Mouse (Mus musculus): ENCODE data around the gene Prkag2. TPM values are rescaled to one million over a fixed set of nuclear protein-coding genes. Genes with fewer than 3 reads are reported as not detected.

Prkag2 gene
- polyA plus RNA-seq, 1 experiment from 2014 or later: 94.7 TPM

DNA sequence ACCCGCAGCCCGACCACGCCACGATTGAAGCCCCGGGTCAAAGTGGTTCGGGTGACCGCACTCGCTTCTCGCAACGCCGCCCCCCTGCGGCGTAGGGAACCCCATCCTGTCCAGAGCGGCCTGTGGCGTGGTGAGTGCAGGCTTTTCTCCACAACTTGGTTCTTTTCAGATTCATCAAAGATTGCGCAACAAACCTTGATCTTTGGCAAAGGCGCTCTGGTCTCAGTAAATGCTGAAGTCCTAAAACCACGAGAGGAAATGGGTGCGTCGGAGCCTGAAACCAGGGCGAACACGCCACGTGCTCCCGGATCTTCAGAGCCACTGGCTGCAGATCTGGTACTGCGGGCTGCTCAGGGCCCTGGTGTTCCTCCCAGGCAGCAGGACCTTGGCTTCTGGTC, 683 bp upstream of the Prkag2 start:
- 1% methylated on average over 25 of the region's 25 CpGs for WGBS
- H3K9ac ChIP-seq: peak overlapping the region; percentile 51
- no peaks in the 10 kb centered on the region for H3K36me3 ChIP-seq
- H3K27me3 ChIP-seq: peaks cover 45% of the 10 kb centered on the region
- ATAC-seq (ENCODE audit: low FRiP score, low read depth): peak; percentile 57
- peak overlapping the region; percentile 100 for H3K4me2 ChIP-seq
- H3K4me1 ChIP-seq (replicated peaks): peaks cover 30% of the 10 kb centered on the region
- no peak overlapping the region for H3K27ac ChIP-seq (replicated peaks)
- peak overlapping the region; percentile 60 for H3K4me3 ChIP-seq
- no peaks in the 10 kb centered on the region for H3K9me3 ChIP-seq

DNA sequence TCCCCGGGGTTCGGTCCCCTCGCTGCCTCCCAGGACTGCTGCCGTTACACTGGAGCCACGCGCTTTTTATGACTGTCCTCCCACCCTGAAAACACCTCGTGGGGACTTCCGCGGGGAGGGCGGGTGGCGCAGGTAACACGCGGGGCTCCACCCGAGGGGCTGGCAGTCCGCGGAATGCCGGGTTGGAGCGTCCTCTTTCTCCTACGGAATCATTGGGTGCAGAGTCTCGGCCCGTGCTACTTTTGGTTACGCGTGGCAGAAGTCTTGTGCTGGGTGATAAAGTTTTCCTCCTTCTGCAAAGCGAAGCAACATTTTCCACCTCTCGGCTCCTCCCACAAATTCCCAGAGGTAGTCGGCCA, 306 bp downstream of the Prkag2 start:
- no peak overlapping the region for H3K27ac ChIP-seq (replicated peaks)
- peaks cover 30% of the 10 kb centered on the region for H3K4me1 ChIP-seq (replicated peaks)
- no peak; the same call in 1 of the 2 replicates for ATAC-seq (ENCODE audit: low FRiP score, low read depth)
- H3K36me3 ChIP-seq: no peaks in the 10 kb centered on the region
- peak overlapping the region; percentile 60 for H3K4me3 ChIP-seq
- peaks cover 45% of the 10 kb centered on the region for H3K27me3 ChIP-seq
- peak overlapping the region; percentile 43 for H3K9ac ChIP-seq
- WGBS: 0% methylated on average over 26 of the region's 26 CpGs
- H3K4me2 ChIP-seq: peak overlapping the region; percentile 100
- H3K9me3 ChIP-seq: no peaks in the 10 kb centered on the region

DNA sequence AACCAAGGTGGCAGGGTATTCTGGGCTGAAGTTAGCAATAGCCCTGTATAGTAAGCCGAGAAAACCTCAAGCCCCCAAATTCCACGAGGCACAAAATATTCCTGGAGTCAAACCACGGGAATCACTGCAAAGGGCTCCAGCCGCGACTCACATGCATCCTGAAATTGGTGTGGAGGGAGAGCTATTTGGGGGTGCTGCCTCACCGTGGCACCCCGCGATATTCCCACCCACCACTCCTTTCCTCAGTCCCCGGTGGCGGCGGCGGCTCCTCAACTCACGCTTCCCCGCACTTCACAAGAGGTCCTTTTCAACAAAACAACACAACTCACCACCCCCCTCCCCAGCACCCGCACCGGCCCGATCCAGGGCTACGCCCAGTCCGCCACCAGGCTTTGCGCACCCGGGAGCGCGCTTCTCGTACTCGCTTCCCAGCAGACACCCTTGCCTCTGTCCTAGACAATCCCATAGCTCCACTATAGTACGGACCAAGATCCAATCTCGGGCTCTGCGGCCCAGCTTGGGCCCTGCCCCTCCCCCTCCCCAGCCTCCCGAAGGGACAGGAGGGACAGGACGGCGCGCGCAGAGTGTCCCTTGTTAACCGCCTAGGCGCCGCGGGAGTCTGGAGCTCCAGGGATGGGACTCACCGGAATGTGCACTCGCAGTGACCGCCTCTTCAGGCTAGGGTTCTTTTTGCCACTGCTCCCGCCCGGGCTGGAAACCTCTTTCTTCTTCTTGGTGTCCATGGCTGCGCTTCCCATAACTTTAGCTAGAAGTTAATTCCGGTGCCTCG, 880 bp downstream of the Prkag2 start:
- 1% methylated on average over 45 of the region's 45 CpGs for WGBS

DNA sequence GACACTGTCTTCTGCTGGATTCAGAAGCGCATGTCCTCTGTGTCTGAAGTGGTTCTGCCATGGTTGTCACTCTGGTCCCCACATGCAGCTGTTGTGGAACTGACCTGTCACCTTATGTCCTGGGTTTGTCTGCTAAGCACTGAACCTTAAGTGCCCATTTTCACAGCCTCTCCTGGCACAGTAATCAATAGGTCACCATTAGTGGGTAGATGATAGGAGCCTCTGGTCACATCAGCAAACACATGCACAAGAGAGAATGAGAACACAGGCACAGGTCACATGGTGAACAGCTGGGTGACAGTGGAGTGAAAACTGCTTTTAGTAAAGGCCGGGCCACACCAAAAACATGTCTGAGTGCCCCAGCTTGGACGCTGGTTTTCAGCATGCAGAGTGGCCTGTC, 2.6 kb downstream of the Prkag2 start:
- ATAC-seq (ENCODE audit: low FRiP score, low read depth): no peak
- no peaks in the 10 kb centered on the region for H3K36me3 ChIP-seq
- 73% methylated on average over 3 of the region's 3 CpGs for WGBS
- H3K4me3 ChIP-seq: no peak overlapping the region
- no peaks in the 10 kb centered on the region for H3K9me3 ChIP-seq
- no peak overlapping the region for H3K9ac ChIP-seq
- no peak overlapping the region for H3K27ac ChIP-seq (replicated peaks)
- H3K4me1 ChIP-seq (replicated peaks): peaks cover 30% of the 10 kb centered on the region
- H3K27me3 ChIP-seq: peaks cover 45% of the 10 kb centered on the region
- H3K4me2 ChIP-seq: no peak overlapping the region

More for the DNA sequence above, 880 bp downstream of the Prkag2 start:
- Histone ChIP-seq H3K4me1 (replicated peaks) (peaks cover 30% of the 10 kb centered on the region), H3K27ac (replicated peaks) (no peak overlapping the region), H3K9ac (peak overlapping the region; percentile 43), H3K27me3 (peaks cover 45% of the 10 kb centered on the region), H3K9me3 (no peaks in the 10 kb centered on the region), H3K4me2 (peak overlapping the region; percentile 100), H3K4me3 (peak overlapping the region; percentile 60), H3K36me3 (no peaks in the 10 kb centered on the region)
- peak; percentile 61 for ATAC-seq (ENCODE audit: low FRiP score, low read depth)

DNA sequence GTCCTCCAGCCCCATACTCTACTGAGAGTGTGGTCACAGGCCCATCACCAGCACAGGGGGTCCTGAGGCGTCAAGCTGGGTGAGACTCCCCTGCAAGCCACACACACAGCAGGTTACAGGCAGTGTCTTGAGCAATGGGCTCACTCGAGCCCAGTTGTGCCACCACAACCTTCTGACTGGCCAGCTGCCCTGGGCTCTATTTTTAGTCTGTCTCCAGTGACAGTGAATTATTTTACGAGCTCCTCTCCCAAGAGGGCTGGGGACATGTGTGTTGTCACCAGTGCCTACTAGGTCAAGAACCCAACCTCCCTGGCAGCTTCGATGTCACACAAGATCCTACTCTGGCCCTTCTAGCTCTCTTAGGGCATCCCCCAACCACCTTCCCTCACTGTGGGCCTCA, 4.0 kb downstream of the Prkag2 start:
- ATAC-seq (ENCODE audit: low FRiP score, low read depth): no peak
- no peak overlapping the region for H3K4me2 ChIP-seq
- no peaks in the 10 kb centered on the region for H3K9me3 ChIP-seq
- no peak overlapping the region for H3K27ac ChIP-seq (replicated peaks)
- 82% methylated on average over 4 of the region's 4 CpGs for WGBS
- peaks cover 26% of the 10 kb centered on the region for H3K4me1 ChIP-seq (replicated peaks)
- H3K4me3 ChIP-seq: no peak overlapping the region
- peaks cover 36% of the 10 kb centered on the region for H3K27me3 ChIP-seq
- H3K9ac ChIP-seq: no peak overlapping the region
- H3K36me3 ChIP-seq: no peaks in the 10 kb centered on the region

DNA sequence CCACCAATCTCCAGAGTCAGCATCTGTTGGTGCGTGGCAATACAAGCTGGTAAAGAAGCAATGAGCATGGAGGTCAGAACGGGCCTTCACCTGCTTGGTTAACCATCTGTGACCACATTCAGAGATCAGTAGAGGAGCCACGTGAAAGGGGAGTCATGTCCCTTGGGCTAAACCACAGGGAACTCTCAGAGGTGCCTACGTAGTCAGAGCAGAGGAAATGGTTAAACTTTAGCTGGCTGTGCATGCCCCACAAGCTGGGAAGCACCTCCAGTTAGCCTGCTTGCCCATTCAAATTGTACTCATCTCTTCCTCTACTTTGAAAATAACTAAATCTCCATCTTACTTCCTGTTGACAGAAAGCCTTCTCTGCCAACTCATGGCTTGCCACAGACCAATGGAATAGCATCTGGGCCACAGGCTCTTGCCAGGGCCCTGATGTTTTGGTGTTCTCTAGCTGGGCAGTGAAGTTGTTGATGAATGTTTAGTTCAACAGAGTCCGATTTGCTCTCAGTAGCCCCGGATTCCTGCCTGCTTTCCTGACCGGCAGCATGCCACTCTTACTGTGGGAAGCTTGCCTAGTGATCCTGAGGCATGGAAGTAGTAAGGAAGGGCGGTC, 7.7 kb downstream of the Prkag2 start:
- Histone ChIP-seq H3K9ac (no peak overlapping the region), H3K9me3 (no peaks in the 10 kb centered on the region), H3K27me3 (0 out of 2 replicates have a peak, but pooled peaks cover 5% of the 10 kb centered on the region), H3K27ac (replicated peaks) (no peak overlapping the region), H3K4me2 (no peak overlapping the region), H3K4me3 (no peak overlapping the region), H3K4me1 (replicated peaks) (no peaks in the 10 kb centered on the region), H3K36me3 (no peaks in the 10 kb centered on the region)
- ATAC-seq (ENCODE audit: low FRiP score, low read depth): no peak
- 80% methylated on average over 8 of the region's 8 CpGs for WGBS

DNA sequence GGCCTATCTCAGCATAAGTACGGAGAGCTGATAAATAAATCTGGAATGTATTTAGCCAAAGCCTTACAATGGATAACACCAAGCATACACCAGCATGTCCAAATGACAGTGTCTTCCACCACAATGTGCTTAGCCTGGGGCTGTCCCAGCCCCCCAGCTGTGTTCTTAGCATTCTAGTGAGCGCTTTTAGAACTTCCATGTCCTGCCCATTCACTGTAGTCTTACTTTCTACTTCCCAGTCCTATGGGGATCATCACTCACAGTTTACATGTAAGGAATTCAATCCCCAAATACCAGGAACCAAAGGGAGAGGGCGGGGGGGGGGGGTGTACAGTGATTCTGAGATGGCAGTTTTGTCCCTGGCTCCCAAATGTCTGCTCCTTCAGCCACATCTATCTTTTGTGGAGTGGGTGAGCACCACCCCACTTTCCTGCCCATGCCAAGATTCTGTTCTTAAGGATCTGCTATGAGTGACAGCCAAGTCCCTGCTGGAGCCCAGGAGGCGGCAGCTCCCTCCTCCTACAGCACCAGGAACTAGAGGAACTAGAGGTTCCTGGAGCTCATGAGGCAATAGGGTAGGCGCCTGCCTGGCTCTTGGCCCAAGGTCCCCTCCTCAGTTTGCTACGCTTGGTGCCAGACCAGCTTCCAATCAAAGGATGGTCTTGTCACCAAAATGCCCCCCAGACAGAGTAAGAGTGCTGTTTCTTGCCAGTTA, 11.0 kb downstream of the Prkag2 start:
- H3K4me2 ChIP-seq: no peak overlapping the region
- H3K9me3 ChIP-seq: no peaks in the 10 kb centered on the region
- no peaks in the 10 kb centered on the region for H3K27me3 ChIP-seq
- no peak overlapping the region for H3K9ac ChIP-seq
- WGBS: 77% methylated on average over 6 of the region's 6 CpGs
- ATAC-seq (ENCODE audit: low FRiP score, low read depth): no peak
- H3K4me1 ChIP-seq (replicated peaks): peaks cover 12% of the 10 kb centered on the region
- H3K27ac ChIP-seq (replicated peaks): no peak overlapping the region
- no peak overlapping the region for H3K4me3 ChIP-seq
- H3K36me3 ChIP-seq: no peaks in the 10 kb centered on the region

DNA sequence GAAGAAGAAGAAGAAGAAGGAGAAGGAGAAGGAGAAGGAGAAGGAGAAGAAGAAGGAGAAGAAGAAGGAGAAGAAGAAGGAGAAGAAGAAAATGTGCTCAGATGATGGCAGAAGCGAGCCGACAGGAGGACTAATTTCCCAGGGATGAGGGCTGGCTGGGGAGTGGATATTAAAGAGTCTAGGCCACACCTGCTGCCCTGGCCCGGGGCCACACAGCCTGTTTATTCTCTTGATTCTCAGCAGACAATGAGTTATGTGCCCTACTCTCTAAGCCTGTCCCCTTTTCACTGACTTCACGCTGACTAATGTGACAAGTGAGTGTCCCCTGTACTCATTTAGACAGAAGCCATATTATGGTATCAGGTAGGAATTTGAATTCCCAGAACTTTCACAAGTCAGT, 11.8 kb downstream of the Prkag2 start:
- no peak for ATAC-seq (ENCODE audit: low FRiP score, low read depth)
- no peaks in the 10 kb centered on the region for H3K9me3 ChIP-seq
- H3K9ac ChIP-seq: no peak overlapping the region
- no peaks in the 10 kb centered on the region for H3K36me3 ChIP-seq
- no peaks in the 10 kb centered on the region for H3K27me3 ChIP-seq
- H3K27ac ChIP-seq (replicated peaks): no peak overlapping the region
- no peak overlapping the region for H3K4me3 ChIP-seq
- 49% methylated on average over 4 of the region's 4 CpGs for WGBS
- H3K4me2 ChIP-seq: no peak overlapping the region
- H3K4me1 ChIP-seq (replicated peaks): peaks cover 12% of the 10 kb centered on the region

DNA sequence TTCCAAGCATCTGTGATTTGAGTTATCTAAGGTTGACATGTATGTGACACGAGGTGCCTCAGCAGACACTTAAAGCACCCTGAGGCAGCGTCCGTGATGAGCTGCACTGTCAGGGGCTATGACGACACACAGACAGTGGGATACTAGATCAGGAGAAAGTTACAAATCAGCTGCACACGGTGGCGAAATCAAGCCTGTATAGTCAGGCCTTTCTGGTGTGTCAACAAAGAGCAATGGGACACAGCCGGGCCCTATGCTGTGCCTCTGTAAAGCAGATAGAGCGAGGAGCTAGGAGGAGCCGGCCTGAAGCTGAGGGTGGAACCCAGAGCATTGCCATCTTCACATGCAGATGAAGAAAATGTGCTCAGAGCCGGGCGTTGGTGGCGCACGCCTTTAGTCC, 12.3 kb downstream of the Prkag2 start:
- H3K9me3 ChIP-seq: no peaks in the 10 kb centered on the region
- WGBS: 83% methylated on average over 13 of the region's 13 CpGs

DNA sequence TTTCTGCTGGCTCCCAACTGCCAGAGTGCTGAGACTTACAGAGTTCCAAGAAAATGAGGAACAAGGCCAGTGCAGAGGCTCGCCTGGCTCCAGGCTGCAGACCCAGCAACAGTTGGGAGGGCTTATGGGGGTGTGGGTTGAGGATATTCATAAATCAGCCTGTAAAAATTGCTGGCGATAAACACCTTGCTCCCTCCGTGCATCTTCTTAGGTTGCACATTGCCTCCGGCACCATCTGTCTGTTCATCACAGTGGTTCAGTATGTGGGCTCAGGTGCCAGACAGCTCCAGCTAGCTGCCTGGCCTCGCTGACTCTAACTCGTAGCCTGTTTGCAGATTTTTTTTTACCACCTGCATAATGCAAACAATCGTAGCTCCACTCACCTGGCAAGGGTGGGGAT, 13.4 kb downstream of the Prkag2 start:
- no peak overlapping the region for H3K4me2 ChIP-seq
- peaks cover 12% of the 10 kb centered on the region for H3K4me1 ChIP-seq (replicated peaks)
- no peak overlapping the region for H3K4me3 ChIP-seq
- no peaks in the 10 kb centered on the region for H3K27me3 ChIP-seq
- no peaks in the 10 kb centered on the region for H3K9me3 ChIP-seq
- WGBS: 60% methylated on average over 7 of the region's 7 CpGs
- ATAC-seq (ENCODE audit: low FRiP score, low read depth): no peak
- H3K36me3 ChIP-seq: no peaks in the 10 kb centered on the region
- H3K9ac ChIP-seq: no peak overlapping the region
- peak overlapping the region; percentile 48; the same call in 1 of the 2 replicates for H3K27ac ChIP-seq (replicated peaks)

More for the DNA sequence above, 12.3 kb downstream of the Prkag2 start:
- Histone ChIP-seq H3K27ac (replicated peaks) (no peak overlapping the region), H3K4me3 (no peak overlapping the region), H3K9ac (no peak overlapping the region), H3K27me3 (no peaks in the 10 kb centered on the region), H3K4me2 (no peak overlapping the region), H3K4me1 (replicated peaks) (peaks cover 12% of the 10 kb centered on the region), H3K36me3 (no peaks in the 10 kb centered on the region)
- no peak for ATAC-seq (ENCODE audit: low FRiP score, low read depth)

DNA sequence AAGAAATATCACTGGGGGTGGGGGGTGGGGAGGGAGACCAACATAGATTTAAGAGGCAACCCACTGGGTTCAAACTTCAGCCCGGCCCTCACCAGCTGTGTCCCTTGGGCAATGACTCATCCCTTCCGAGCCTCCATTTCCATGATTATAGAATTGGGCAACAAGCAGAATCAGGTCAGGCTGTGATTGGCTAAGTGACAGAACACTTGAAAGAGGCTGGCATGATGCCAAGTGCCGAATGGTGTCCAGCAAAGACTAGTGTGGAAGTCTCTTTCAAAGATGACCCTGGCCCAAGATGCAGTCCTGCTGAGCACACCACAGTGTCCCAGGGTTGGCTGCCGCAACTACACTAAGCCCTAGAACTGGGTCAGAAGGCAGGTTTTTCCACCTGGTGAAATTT, 14.2 kb downstream of the Prkag2 start:
- no peak overlapping the region for H3K4me3 ChIP-seq
- H3K4me1 ChIP-seq (replicated peaks): peaks cover 12% of the 10 kb centered on the region
- 24% methylated on average over 4 of the region's 4 CpGs for WGBS
- no peak for ATAC-seq (ENCODE audit: low FRiP score, low read depth)
- no peak overlapping the region for H3K4me2 ChIP-seq
- H3K27me3 ChIP-seq: no peaks in the 10 kb centered on the region
- H3K9me3 ChIP-seq: no peaks in the 10 kb centered on the region
- H3K9ac ChIP-seq: no peak overlapping the region
- H3K36me3 ChIP-seq: no peaks in the 10 kb centered on the region
- peak overlapping the region; percentile 48; the same call in 1 of the 2 replicates for H3K27ac ChIP-seq (replicated peaks)

DNA sequence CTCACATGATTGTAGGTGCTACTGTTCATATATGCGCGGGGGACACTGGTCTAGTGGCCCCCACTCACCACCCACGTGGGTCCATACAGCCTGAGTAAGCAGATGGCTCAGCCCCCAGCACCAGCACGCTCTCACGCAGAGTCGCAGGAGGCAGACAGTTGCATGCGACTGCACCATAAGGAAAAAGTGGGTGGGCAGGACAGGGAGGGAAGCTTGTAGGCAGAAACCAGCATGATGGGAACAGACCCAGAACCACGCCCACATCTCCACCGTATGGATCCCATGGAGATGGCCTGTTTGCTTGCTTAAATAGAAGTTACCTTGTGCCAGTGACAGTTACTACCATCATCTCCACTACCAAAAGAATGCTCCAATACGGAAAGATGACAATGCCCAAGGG, 15.3 kb downstream of the Prkag2 start:
- H3K9me3 ChIP-seq: no peaks in the 10 kb centered on the region
- H3K27me3 ChIP-seq: no peaks in the 10 kb centered on the region
- H3K27ac ChIP-seq (replicated peaks): no peak overlapping the region
- H3K36me3 ChIP-seq: no peaks in the 10 kb centered on the region
- no peak overlapping the region for H3K4me3 ChIP-seq
- H3K4me1 ChIP-seq (replicated peaks): peaks cover 12% of the 10 kb centered on the region
- 83% methylated on average over 10 of the region's 10 CpGs for WGBS
- H3K9ac ChIP-seq: no peak overlapping the region
- no peak for ATAC-seq (ENCODE audit: low FRiP score, low read depth)
- H3K4me2 ChIP-seq: no peak overlapping the region

All from hindbrain, embryonic 15.5 days (tissue).